Mouse (Mus musculus) liver, embryonic 14.5 days (tissue): ENCODE measurements around the gene Rimbp2.

Experiments
- CTCF ChIP-seq: IDR thresholded peaks from 2 replicates; pipeline ENCODE4 v1.5.1; 2016; ENCODE audit warnings: antibody characterized with exemption, low read depth, control low read depth
- EP300 ChIP-seq: IDR thresholded peaks from 2 replicates; pipeline ENCODE4 v1.6.1; 2016; ENCODE audit warnings: antibody characterized with exemption, low read depth

DNA sequence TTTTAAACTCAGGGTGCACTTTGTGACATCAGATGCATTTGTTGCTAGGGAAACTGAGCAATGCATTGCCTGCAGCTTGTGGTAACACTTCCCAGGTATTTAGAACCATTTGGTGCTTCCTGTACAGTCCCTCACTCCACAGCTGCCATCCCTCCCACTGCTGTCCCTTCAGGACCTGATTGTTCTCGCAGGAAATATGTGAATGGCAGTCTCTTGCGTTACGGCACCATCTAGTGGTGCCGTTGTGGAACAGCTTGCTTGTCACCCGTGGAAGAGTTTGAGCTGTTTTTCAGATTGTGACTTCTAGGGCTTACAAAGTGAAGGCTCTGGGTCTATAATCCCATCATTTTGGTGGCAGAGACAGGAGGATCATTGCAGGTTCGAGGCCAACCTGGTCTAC lies 219.3 kb downstream of the Rimbp2 start:
- TF ChIP-seq CTCF (peak; percentile 68), EP300 (no peak)
